Mouse (Mus musculus): Measurements from ENCODE around the gene Gstz1. TPM values are rescaled to one million over a fixed set of nuclear protein-coding genes. Genes with fewer than 3 reads are reported as not detected.

Gstz1 gene
- polyA plus RNA-seq, 1 experiment, result 4.7 TPM

DNA sequence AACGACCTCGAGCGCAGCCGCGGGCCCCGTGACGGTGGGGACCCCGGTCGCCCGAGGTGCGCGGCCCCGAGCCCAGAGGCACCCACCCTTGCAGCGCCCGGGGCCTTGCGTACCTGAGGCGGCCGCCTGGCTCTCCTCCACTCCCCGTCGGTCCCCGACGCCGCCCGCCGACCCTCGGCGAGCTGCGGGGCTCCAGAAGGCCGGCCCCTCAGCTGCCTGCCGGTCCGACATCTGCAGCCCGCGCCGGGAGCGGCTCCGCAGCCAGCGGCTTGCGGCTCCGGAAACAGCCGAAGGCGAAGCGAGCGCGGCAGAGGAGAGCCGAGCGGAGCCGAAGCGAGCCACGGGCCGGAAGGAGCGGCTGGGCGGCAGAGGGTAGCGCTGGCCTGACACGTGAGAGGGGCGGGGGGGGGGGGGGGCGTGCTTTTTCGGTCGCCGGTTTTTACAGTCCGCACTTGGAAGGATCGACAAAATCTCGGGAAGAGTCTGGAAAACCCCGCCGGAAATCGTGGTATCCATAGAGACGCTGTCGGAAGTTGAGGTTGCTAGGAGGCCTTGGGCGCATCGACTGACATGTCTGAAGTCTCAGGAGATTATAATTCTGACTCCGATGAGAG is 53.1 kb downstream of the Gstz1 start, which contains the start of gene Tmed8:
Tmed8 (minus strand) TSS at position 482 of the 614 bp plus-strand sequence.
- TF ChIP-seq GATA1 (IDR thresholded peaks at IDR 0.05; ENCODE audit: low read length), result no peak

DNA sequence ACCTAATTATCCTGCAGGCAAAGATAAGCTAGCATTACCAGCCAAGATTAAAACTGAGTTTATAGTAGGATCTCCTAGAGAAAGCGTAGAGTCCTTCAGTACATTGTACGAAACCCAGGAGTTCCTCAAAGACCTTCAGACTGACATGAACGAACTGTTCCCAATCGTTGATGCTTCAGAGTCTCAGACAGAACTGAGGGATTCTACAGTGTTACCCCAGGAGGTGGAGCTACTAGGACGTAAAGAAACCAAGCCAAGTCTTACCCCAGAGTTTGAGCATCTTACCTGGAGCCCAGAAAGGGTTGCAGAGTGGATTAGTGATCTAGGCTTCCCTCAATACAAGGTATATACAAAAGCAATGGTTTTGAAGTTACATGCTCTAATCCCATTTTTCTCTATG is 54.7 kb downstream of the Gstz1 start:
- TF ChIP-seq GATA1 (IDR thresholded peaks at IDR 0.05; ENCODE audit: low read length), result no peak

DNA sequence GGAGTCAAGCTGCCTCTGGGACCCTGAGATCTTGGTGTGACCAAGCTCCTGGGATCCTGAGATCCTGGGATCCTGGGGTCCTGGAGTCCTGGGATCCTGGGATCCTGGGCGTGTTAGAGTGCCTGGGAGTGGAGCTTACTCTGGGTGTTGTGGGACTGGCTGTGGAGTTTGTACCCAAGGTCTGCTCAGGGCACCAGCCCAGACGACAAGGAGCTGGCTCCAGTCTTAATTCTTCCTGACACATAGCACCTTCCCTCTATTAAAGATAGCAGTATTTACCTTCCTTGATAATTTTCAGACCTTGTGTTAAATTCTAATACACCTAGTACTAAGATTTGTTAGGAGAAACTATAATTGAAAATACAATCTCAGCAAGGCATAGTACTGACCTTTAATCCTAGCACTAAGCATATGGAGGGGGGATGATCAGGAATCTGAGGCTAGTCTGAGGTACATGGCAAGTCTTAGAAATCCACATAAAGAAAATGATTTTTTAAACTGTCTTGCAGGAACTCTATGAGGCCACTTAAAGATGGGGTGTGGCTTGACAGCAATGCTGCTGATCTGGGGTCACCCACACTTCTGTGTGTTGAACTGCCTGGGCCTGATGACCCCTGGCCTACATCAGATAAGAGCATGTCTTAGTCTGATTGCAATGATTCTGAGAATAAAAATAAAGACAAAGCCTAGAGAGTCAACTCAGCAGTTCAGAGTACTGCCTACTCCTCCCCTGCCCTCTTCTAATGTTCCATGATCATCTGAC is 66.1 kb downstream of the Gstz1 start:
- TF ChIP-seq GATA1 (IDR thresholded peaks at IDR 0.05; ENCODE audit: low read length), result no peak

Other genes starting within 250 kb of the Gstz1 start
- gene Cipc, start 200.1 kb upstream of the Gstz1 start, polyA plus RNA-seq (2012), result 28.6 and 40.6 TPM in 2 replicates
- gene Zdhhc22, start 156.7 kb upstream of the Gstz1 start, polyA plus RNA-seq (2012), result not detected in 2 replicates
- not detected in 2 replicates for gene Tmem63c, start 125.8 kb upstream of the Gstz1 start, polyA plus RNA-seq (2012)
- 0.09 TPM in 1 of 2 replicates, not detected in the other for gene Ngb, start 44.6 kb upstream of the Gstz1 start, polyA plus RNA-seq (2012)
- gene Pomt2, start 803 bp downstream of the Gstz1 start, polyA plus RNA-seq (2012), result 3.0 and 3.9 TPM in 2 replicates
- 0.33 TPM in 1 of 2 replicates, not detected in the other for gene Samd15, start 52.6 kb downstream of the Gstz1 start, polyA plus RNA-seq (2012)
- gene Tmed8, start 53.3 kb downstream of the Gstz1 start, polyA plus RNA-seq (2012), result 2.6 and 3.0 TPM in 2 replicates
- 0.08 TPM in 1 of 2 replicates, not detected in the other for gene Noxred1, start 91.6 kb downstream of the Gstz1 start, polyA plus RNA-seq (2012)
- 0.40 and 0.55 TPM in 2 replicates for gene Vipas39, start 119.1 kb downstream of the Gstz1 start, polyA plus RNA-seq (2012)
- gene Ahsa1, start 119.3 kb downstream of the Gstz1 start, polyA plus RNA-seq (2012), result 209 and 244 TPM in 2 replicates
- not detected in 2 replicates for gene Ism2, start 152.5 kb downstream of the Gstz1 start, polyA plus RNA-seq (2012)
- gene Sptlc2, start 241.2 kb downstream of the Gstz1 start, polyA plus RNA-seq (2012), result 20.7 and 28.7 TPM in 2 replicates

Measured in G1E-ER4 (cell line).